Mouse (Mus musculus): ENCODE data around the gene Olfr635. TPM values are rescaled to one million over a fixed set of nuclear protein-coding genes. Genes with fewer than 3 reads are reported as not detected.

Olfr635 gene
- polyA plus RNA-seq, 1 experiment from 2014 or later: not detected

Other genes with a start within 250 kb of the Olfr635 start
- gene Olfr628, start 240.8 kb upstream of the Olfr635 start, polyA plus RNA-seq (2018): not detected in 3 replicates
- not detected in 3 replicates for gene Olfr629, start 226.2 kb upstream of the Olfr635 start, polyA plus RNA-seq (2018)
- gene Olfr630, start 213.8 kb upstream of the Olfr635 start, polyA plus RNA-seq (2018): not detected in 3 replicates
- not detected in 3 replicates for gene Olfr69, start 199.6 kb upstream of the Olfr635 start, polyA plus RNA-seq (2018)
- not detected in 3 replicates for gene Olfr68, start 191.5 kb upstream of the Olfr635 start, polyA plus RNA-seq (2018)
- not detected in 3 replicates for gene Olfr67, start 179.3 kb upstream of the Olfr635 start, polyA plus RNA-seq (2018)
- not detected in 3 replicates for gene Hbb-bt, start 157.2 kb upstream of the Olfr635 start, polyA plus RNA-seq (2018)
- gene Hbb-bs, start 143.1 kb upstream of the Olfr635 start, polyA plus RNA-seq (2018): not detected in 3 replicates
- gene Hbb-bh2, start 130.6 kb upstream of the Olfr635 start, polyA plus RNA-seq (2018): not detected in 3 replicates
- gene Hbb-bh1, start 128.0 kb upstream of the Olfr635 start, polyA plus RNA-seq (2018): not detected in 3 replicates
- not detected in 3 replicates for gene Hbb-y, start 117.9 kb upstream of the Olfr635 start, polyA plus RNA-seq (2018)
- not detected in 3 replicates for gene Olfr66, start 84.9 kb upstream of the Olfr635 start, polyA plus RNA-seq (2018)
- gene Olfr64, start 76.7 kb upstream of the Olfr635 start, polyA plus RNA-seq (2018): not detected in 3 replicates
- not detected in 3 replicates for gene Olfr65, start 67.7 kb upstream of the Olfr635 start, polyA plus RNA-seq (2018)
- gene Olfr631, start 42.3 kb upstream of the Olfr635 start, polyA plus RNA-seq (2018): not detected in 3 replicates
- not detected in 3 replicates for gene Olfr632, start 36.8 kb upstream of the Olfr635 start, polyA plus RNA-seq (2018)
- not detected in 3 replicates for gene Olfr633, start 26.7 kb upstream of the Olfr635 start, polyA plus RNA-seq (2018)
- gene Olfr638, start 27.6 kb downstream of the Olfr635 start, polyA plus RNA-seq (2018): not detected in 3 replicates
- not detected in 3 replicates for gene Olfr639, start 46.2 kb downstream of the Olfr635 start, polyA plus RNA-seq (2018)
- gene Olfr640, start 54.4 kb downstream of the Olfr635 start, polyA plus RNA-seq (2018): not detected in 3 replicates
- gene Olfr641, start 64.3 kb downstream of the Olfr635 start, polyA plus RNA-seq (2018): not detected in 3 replicates
- gene Olfr642, start 81.5 kb downstream of the Olfr635 start, polyA plus RNA-seq (2018): not detected in 3 replicates
- gene 4930516K23Rik, start 90.3 kb downstream of the Olfr635 start, polyA plus RNA-seq (2018): not detected in 3 replicates
- gene Olfr644, start 100.7 kb downstream of the Olfr635 start, polyA plus RNA-seq (2018): not detected in 3 replicates
- gene Olfr645, start 114.3 kb downstream of the Olfr635 start, polyA plus RNA-seq (2018): not detected in 3 replicates
- gene Olfr646, start 133.7 kb downstream of the Olfr635 start, polyA plus RNA-seq (2018): not detected in 3 replicates
- gene Ubqln5, start 158.7 kb downstream of the Olfr635 start, polyA plus RNA-seq (2018): not detected in 3 replicates
- not detected in 3 replicates for gene Olfr643, start 166.3 kb downstream of the Olfr635 start, polyA plus RNA-seq (2018)
- not detected in 3 replicates for gene Ubqln3, start 172.1 kb downstream of the Olfr635 start, polyA plus RNA-seq (2018)
- gene Ubqlnl, start 179.4 kb downstream of the Olfr635 start, polyA plus RNA-seq (2018): not detected in 3 replicates
- gene Olfm5, start 193.7 kb downstream of the Olfr635 start, polyA plus RNA-seq (2018): not detected in 3 replicates
- not detected in 3 replicates for gene Olfr648, start 212.2 kb downstream of the Olfr635 start, polyA plus RNA-seq (2018)
- gene Olfr649, start 224.8 kb downstream of the Olfr635 start, polyA plus RNA-seq (2018): not detected in 3 replicates
- 0.53 to 1.6 TPM (median 0.83 TPM) in 3 replicates for gene Trim6, start 247.6 kb downstream of the Olfr635 start, polyA plus RNA-seq (2018)